In genomic region chr2:75491150-75491549, GRCm38 (mm10) we compare ENCODE assay signal across 16 mouse cellular contexts.
"Had no signal": no experiment of that assay in that cellular context is flagged by ENCODE, and none has a peak within 500 bp of the region (broad histone marks: within the 10 kb centered on the region; RNA-seq: fewer than 3 reads in every experiment).

No protein-coding gene starts in this region.

- H3K9ac ChIP-seq: lung, embryonic 14.5 days; midbrain, embryonic 13.5 days; midbrain, embryonic 15.5 days; neural tube, embryonic 13.5 days; neural tube, embryonic 15.5 days had no signal

- H3K27ac ChIP-seq: midbrain, embryonic 13.5 days; midbrain, embryonic 15.5 days; neural tube, embryonic 13.5 days; neural tube, embryonic 15.5 days had no signal

- H3K27me3 ChIP-seq: midbrain, embryonic 13.5 days; midbrain, embryonic 15.5 days; neural tube, embryonic 13.5 days; neural tube, embryonic 15.5 days had no signal

- DNase-seq: lung, adult 18-20 months; lung, embryonic 14.5 days; lung, postnatal 4 days; retina, postnatal 1 day; right cerebral cortex, adult 18-20 months; right cerebral cortex, postnatal 25 days; right cerebral cortex, postnatal 4 days; spleen, adult 18-20 months; thymus, adult 18-20 months; thymus, postnatal 14 days; thymus, postnatal 36 days had no signal

- H3K36me3 ChIP-seq: midbrain, embryonic 13.5 days; midbrain, embryonic 15.5 days; neural tube, embryonic 13.5 days; neural tube, embryonic 15.5 days had no signal

- H3K4me2 ChIP-seq: lung, embryonic 14.5 days; midbrain, embryonic 11.5 days; midbrain, embryonic 13.5 days; midbrain, embryonic 15.5 days; neural tube, embryonic 13.5 days; neural tube, embryonic 15.5 days had no signal

- H3K4me3 ChIP-seq: midbrain, embryonic 13.5 days; midbrain, embryonic 15.5 days; neural tube, embryonic 13.5 days; neural tube, embryonic 15.5 days had no signal

- H3K9me3 ChIP-seq: midbrain, embryonic 13.5 days; midbrain, embryonic 15.5 days; neural tube, embryonic 13.5 days; neural tube, embryonic 15.5 days had no signal

- ATAC-seq: midbrain, embryonic 13.5 days; midbrain, embryonic 15.5 days had no signal

- H3K4me1 ChIP-seq: midbrain, embryonic 15.5 days had no signal
